Mouse (Mus musculus) gastrocnemius, adult 18-20 months (tissue): ENCODE data around the gene Rbbp8nl. TPM values are rescaled to one million over a fixed set of nuclear protein-coding genes. Genes with fewer than 3 reads are reported as not detected.

Experiments used
- DNase-seq: peaks from one replicate; pipeline ENCODE4 v3.0.0; 2021; ENCODE audit warnings: low spot score
- microRNA-seq: library from miRNA; unstranded; fragments of <30 nt; microRNA quantifications from one replicate; pipeline ENCODE4 v1.2.0, GENCODE M21; 2021
- total RNA-seq, 2 experiments: library from RNA; stranded (reverse); gene quantifications; 2 replicates each; pipeline ENCODE4 v1.2.3; 2021

Gene Rbbp8nl
- total RNA-seq, 2 experiments from 2014 or later = not detected

DNA sequence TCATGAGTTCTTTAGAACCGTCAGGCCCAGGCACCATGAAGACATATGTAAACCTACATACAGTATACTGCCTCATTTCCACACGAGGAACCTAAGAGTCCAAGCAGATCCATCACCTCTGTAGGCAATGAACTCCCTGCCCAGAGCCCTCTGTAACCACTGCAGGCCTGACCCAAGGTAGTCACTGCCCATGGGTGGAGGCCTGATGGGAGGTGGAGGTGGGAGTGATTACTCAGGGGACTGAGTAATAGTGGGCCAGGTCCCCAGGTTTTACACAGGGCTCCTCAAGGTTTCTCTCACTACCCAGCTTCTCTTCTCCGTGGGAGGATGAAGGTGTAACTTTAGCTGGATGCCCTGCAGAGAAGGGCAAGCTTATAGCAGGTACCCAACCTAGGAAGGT is 60.5 kb downstream of the Rbbp8nl start:
- no peak for DNase-seq

GRCm38 (mm10) chr2:180228592-180228991 is 61.1 kb downstream of the Rbbp8nl start:
- peak; percentile 80 for DNase-seq

DNA sequence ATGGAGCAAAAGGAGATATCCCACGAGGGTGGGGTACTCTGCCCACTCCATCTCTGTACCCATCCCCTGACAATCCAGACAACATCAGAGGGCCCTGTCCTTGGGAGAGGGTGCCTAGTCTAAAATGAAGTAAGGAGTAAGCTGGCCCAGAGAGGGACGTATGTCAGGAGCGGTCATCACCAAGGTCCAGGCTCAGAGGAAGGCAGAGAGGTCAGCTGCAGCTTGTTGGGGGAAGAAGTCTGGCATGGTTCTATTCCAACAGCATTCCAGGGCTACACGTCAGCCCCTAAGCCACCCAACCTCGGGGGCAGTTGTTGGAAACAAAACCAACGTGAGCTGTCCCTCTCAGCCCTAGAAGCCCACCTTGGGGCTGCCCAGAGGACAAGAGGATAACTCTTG is 61.6 kb downstream of the Rbbp8nl start:
- DNase-seq = no peak

Small RNAs within 50 kb of the gene (microRNA-seq; reads per million reads assigned to microRNA genes)
- not detected for gene Mir3091

Other genes with a start within 250 kb of the Rbbp8nl start
- gene Psma7, start 247.4 kb downstream of the Rbbp8nl start, total RNA-seq = 100 to 1,000 TPM; 147 to 149 TPM
- gene Ss18l1, start 247.4 kb downstream of the Rbbp8nl start, total RNA-seq = 1 to 10 TPM; 1.8 to 2.0 TPM
- 10 to 100 TPM; 15.0 to 15.3 TPM for gene Mtg2, start 219.3 kb downstream of the Rbbp8nl start, total RNA-seq
- not detected for gene Hrh3, start 185.4 kb downstream of the Rbbp8nl start, total RNA-seq
- gene Osbpl2, start 170.6 kb downstream of the Rbbp8nl start, total RNA-seq = 10 to 100 TPM; 16.9 to 18.8 TPM
- gene Adrm1, start 118.4 kb downstream of the Rbbp8nl start, total RNA-seq = 100 to 1,000 TPM; 114 to 119 TPM
- 10 to 100 TPM in 1 of 2 experiments, 1 to 10 TPM in 1; 9.6 to 10.6 TPM for gene Lama5, start 64.0 kb downstream of the Rbbp8nl start, total RNA-seq
- gene Rps21, start 32.5 kb downstream of the Rbbp8nl start, total RNA-seq = 100 to 1,000 TPM; 355 to 460 TPM
- 1 to 10 TPM; 8.2 to 9.1 TPM for gene Cables2, start 16.4 kb downstream of the Rbbp8nl start, total RNA-seq
- gene Gata5, start 44.8 kb upstream of the Rbbp8nl start, total RNA-seq = not detected
- not detected for gene Slco4a1, start 166.4 kb upstream of the Rbbp8nl start, total RNA-seq
- gene Ntsr1, start 210.1 kb upstream of the Rbbp8nl start, total RNA-seq = not detected